Mouse (Mus musculus): ENCODE results near the gene Ilkap.

Ilkap gene

GRCm38 (mm10) chr1:91426397-91426796, 27.8 kb upstream of the Ilkap start:
- TF ChIP-seq GATA4 (IDR thresholded peaks at IDR 0.05; ENCODE audit: insufficient replicate concordance, low read length): no peak

- TF ChIP-seq GATA4 (IDR thresholded peaks at IDR 0.05; ENCODE audit: insufficient replicate concordance, low read length): no peak
These were observed 22.0 kb upstream of the Ilkap start for GRCm38 (mm10) chr1:91420601-91421065.

GRCm38 (mm10) chr1:91419862-91420600, 21.4 kb upstream of the Ilkap start:
- TF ChIP-seq GATA4 (IDR thresholded peaks at IDR 0.05; ENCODE audit: insufficient replicate concordance, low read length): no peak

GRCm38 (mm10) chr1:91417991-91418390, 19.4 kb upstream of the Ilkap start:
- no peak for TF ChIP-seq GATA4 (IDR thresholded peaks at IDR 0.05; ENCODE audit: insufficient replicate concordance, low read length)

GRCm38 (mm10) chr1:91415311-91415710, 16.7 kb upstream of the Ilkap start:
- TF ChIP-seq GATA4 (IDR thresholded peaks at IDR 0.05; ENCODE audit: insufficient replicate concordance, low read length): no peak

- no peak for TF ChIP-seq GATA4 (IDR thresholded peaks at IDR 0.05; ENCODE audit: insufficient replicate concordance, low read length)
These were observed 16.3 kb upstream of the Ilkap start for GRCm38 (mm10) chr1:91414903-91415302.

- no peak for TF ChIP-seq GATA4 (IDR thresholded peaks at IDR 0.05; ENCODE audit: insufficient replicate concordance, low read length)
These were observed 15.4 kb upstream of the Ilkap start, which contains the start of gene Hes6 for GRCm38 (mm10) chr1:91413898-91414594. Hes6 (minus strand) TSS chr1:91414038.

GRCm38 (mm10) chr1:91413536-91413897, 14.9 kb upstream of the Ilkap start:
- no peak for TF ChIP-seq GATA4 (IDR thresholded peaks at IDR 0.05; ENCODE audit: insufficient replicate concordance, low read length)

GRCm38 (mm10) chr1:91413030-91413506, 14.5 kb upstream of the Ilkap start:
- no peak for TF ChIP-seq GATA4 (IDR thresholded peaks at IDR 0.05; ENCODE audit: insufficient replicate concordance, low read length)

- no peak for TF ChIP-seq GATA4 (IDR thresholded peaks at IDR 0.05; ENCODE audit: insufficient replicate concordance, low read length)
These were observed 13.8 kb upstream of the Ilkap start for GRCm38 (mm10) chr1:91412286-91413029.

GRCm38 (mm10) chr1:91411631-91412285, 13.1 kb upstream of the Ilkap start:
- TF ChIP-seq GATA4 (IDR thresholded peaks at IDR 0.05; ENCODE audit: insufficient replicate concordance, low read length): no peak

GRCm38 (mm10) chr1:91407819-91408218, 9.2 kb upstream of the Ilkap start:
- TF ChIP-seq GATA4 (IDR thresholded peaks at IDR 0.05; ENCODE audit: insufficient replicate concordance, low read length): no peak

GRCm38 (mm10) chr1:91405406-91406169, 7.0 kb upstream of the Ilkap start:
- no peak for TF ChIP-seq GATA4 (IDR thresholded peaks at IDR 0.05; ENCODE audit: insufficient replicate concordance, low read length)

GRCm38 (mm10) chr1:91404976-91405375, 6.4 kb upstream of the Ilkap start:
- TF ChIP-seq GATA4 (IDR thresholded peaks at IDR 0.05; ENCODE audit: insufficient replicate concordance, low read length): no peak
